Mouse (Mus musculus) brain, embryonic 14.5 days (tissue): ENCODE measurements around the gene Polr3gl.

Experiments
- CTCF ChIP-seq: fragments of 200-500 bp; IDR thresholded peaks from 2 replicates; pipeline ENCODE4 v1.5.1; 2012; ENCODE audit warnings: inconsistent platforms, mild to moderate bottlenecking, moderate library complexity, borderline replicate concordance; ENCODE audit not compliant: insufficient read depth, insufficient read length; ENCODE audit errors: extremely low read depth
- POLR2A ChIP-seq: fragments of 200-500 bp; IDR thresholded peaks from 2 replicates; pipeline ENCODE4 v1.6.1; 2012; ENCODE audit warnings: mild to moderate bottlenecking, inconsistent platforms, borderline replicate concordance; ENCODE audit not compliant: poor library complexity, insufficient read depth, insufficient read length, severe bottlenecking; ENCODE audit errors: extremely low read depth

GRCm38 (mm10) chr3:96543345-96543744, 50.6 kb downstream of the Polr3gl start:
- no peak for TF ChIP-seq CTCF
- no peak for TF ChIP-seq POLR2A
